Mouse (Mus musculus): Measurements from ENCODE around the gene Nav3.
"Not testable (repeated sequence)": the region's sequence is repeated elsewhere in the genome, so short reads cannot be mapped to it uniquely, and the experiment has no call there.

Nav3 gene

GRCm38 (mm10) chr10:110383506-110384229, 72.3 kb downstream of the Nav3 start:
- in situ Hi-C loops (cut with MboI, MseI): not testable (repeated sequence)

GRCm38 (mm10) chr10:110380792-110381191, 75.2 kb downstream of the Nav3 start:
- in situ Hi-C loops (cut with MboI, MseI): no loop called here

GRCm38 (mm10) chr10:110372724-110373455, 83.1 kb downstream of the Nav3 start:
- in situ Hi-C loops (cut with MboI, MseI): no loop called here

GRCm38 (mm10) chr10:110352148-110352547, 103.9 kb downstream of the Nav3 start:
- in situ Hi-C loops (cut with MboI, MseI): no loop called here

DNA sequence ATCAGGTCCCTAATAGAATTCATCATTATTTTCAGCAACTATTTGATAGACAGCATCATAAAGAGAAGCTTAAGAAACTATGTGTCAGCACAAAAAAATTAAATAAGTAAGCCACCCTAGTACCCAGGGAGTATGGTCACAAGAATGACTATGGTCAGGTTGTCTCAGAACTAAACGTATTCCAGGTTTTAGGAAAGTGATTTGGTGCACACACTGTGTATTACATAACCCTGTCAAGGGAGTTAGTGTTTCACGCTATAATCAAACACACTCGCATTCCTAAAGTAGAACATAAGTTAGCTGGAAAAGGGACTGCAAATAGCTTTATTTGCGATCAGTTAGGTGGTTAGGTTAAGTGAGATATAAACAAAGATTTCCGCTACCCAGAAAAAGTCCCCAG, 126.0 kb downstream of the Nav3 start:
- in situ Hi-C loops (cut with MboI, MseI): no loop called here

- in situ Hi-C loops (cut with MboI, MseI): no loop called here
Measured at GRCm38 (mm10) chr10:110329629-110330028, 126.4 kb downstream of the Nav3 start.

- in situ Hi-C loops (cut with MboI, MseI): no loop called here
Measured at GRCm38 (mm10) chr10:110322082-110322632, 133.8 kb downstream of the Nav3 start.

DNA sequence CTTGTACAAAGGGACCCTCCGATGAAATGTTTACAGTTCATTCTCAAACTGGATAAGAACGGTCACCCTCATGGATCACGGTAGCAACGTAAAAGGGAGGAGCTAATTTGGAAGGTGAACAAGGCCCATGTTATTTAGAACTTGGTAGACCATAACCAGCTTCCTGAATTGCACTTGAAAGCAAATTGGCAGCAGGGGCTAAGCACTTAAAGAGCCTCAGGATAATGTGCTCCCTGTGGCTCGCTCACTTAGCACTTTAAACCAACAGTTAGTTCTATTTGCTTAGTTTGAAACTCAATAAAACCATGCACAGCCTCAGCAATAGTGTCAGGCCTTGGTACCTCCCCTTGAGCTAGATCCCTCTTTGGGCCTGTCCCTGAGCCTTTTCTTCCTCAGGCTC, 138.7 kb downstream of the Nav3 start:
- in situ Hi-C loops (cut with MboI, MseI): no loop called here

- in situ Hi-C loops (cut with MboI, MseI): no loop called here
Measured at GRCm38 (mm10) chr10:110314525-110314924, 141.5 kb downstream of the Nav3 start.

DNA sequence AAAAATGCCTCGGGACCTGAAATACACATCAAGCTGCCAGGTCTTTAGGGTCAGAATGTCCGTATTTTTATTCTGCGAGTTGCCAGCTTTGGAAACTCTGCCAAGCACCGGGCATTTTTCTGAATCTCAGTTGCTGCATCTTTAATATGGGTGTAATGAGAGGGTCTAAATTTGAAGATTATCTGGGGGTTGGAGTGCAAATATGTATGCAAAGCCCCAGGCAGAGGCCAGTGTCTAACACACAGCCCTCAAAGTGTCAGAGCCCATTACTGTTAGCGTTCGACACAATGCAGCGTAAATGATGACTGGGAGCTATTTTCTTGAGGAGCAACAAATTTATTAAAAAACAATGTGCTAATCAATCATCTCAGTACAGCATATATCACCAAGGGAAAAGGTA, 142.0 kb downstream of the Nav3 start:
- in situ Hi-C loops (cut with MboI, MseI): no loop called here

DNA sequence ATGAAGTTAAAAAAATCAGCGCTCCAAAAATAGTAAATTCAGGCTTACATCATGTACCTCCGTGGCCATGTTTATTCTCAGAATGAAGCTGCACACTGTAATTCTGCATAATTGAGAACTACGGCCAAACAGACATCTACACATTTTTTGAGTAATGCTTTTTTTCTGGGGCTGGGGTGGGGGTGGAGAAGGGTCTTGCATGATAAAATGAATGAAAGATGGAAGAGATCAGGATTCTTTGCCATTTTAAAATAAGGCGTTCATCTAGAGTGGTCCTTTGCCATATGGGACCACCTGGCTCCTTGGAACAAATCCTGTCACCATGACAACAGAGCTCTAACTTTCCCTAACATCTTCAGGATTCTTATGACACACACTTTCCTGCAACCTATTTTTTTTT, 146.5 kb downstream of the Nav3 start:
- in situ Hi-C loops (cut with MboI, MseI): no loop called here

- in situ Hi-C loops (cut with MboI, MseI): no loop called here
Measured at GRCm38 (mm10) chr10:110305609-110306008, 150.4 kb downstream of the Nav3 start.

GRCm38 (mm10) chr10:110290016-110290623, 165.9 kb downstream of the Nav3 start:
- in situ Hi-C loops (cut with MboI, MseI): no loop called here

GRCm38 (mm10) chr10:110283879-110284278, 172.1 kb downstream of the Nav3 start:
- in situ Hi-C loops (cut with MboI, MseI): no loop called here

- in situ Hi-C loops (cut with MboI, MseI): no loop called here
Measured at GRCm38 (mm10) chr10:110272818-110273217, 183.2 kb downstream of the Nav3 start.

GRCm38 (mm10) chr10:110270561-110270960, 185.4 kb downstream of the Nav3 start:
- in situ Hi-C loops (cut with MboI, MseI): no loop called here

DNA sequence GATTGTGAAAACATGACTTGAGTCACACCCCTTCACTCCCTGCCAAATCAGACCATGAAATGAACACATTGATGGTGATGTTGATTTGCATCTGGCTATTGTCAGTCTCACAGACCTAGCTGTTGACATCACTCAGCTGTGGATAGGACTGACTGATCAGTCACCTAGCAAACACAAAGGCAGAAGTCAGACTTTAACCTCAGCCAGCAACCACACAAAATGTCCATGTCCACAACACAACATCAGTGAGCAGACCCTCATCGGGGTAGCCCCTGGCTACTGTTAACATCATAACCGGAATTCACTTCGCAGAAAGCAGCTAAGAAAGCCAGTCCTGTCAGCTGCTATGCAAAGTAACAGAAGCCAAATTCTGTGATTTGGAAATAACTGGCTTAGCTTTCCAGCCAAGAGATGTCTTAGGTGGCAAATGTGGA, 213.9 kb downstream of the Nav3 start:
- in situ Hi-C loops (cut with MboI, MseI): no loop called here

DNA sequence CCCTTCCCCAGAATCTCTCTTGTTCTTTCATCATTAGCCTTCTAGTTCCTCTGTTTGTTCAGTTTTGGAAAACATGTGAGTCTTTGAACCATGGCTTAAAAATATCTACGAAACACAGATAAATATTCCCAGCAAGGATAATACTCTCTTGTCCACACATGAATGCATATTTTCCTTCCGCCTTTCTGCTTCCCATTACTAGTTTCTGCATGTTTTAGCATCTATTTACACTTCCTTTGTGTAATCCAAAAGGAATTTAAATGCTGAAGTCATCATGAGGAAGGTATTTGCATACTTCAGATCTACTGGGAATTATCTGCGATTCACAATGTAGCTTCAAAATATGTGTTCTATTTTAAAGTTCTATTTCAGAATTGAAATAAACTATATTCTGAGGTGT, 215.3 kb downstream of the Nav3 start:
- in situ Hi-C loops (cut with MboI, MseI): no loop called here

DNA sequence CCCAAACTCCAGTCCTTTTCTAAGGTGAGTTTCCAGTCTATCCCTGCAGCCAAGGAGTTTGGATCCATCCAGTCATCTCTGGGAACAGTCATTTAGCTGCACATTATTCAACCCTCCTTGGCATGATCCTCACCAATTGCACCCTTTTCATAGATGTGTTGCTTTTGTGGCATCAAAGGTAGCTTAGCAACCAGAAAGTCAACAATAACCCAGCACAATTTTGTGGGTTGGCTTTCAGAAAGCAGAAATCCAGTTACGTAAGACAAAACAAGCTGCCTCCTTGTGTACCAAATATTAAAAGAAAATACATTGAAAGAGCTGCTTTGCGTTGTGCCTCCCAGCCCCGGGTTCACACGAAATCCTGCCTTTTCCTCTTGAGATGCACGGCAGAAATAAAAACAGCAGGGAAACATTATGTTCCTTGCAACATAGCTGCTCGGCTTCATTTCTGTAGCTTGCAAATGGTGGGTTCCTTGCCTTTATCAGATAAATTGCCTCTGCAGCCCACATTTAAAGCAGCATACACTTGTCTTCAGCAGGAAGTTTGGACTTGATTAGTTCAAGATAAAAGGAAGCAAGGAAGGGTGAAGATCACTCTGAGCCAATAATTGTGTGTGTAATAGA, 222.6 kb downstream of the Nav3 start:
- in situ Hi-C loops (cut with MboI, MseI): no loop called here

GRCm38 (mm10) chr10:110206411-110206810, 249.6 kb downstream of the Nav3 start:
- in situ Hi-C loops (cut with MboI, MseI): no loop called here

GRCm38 (mm10) chr10:110204121-110204697, 251.8 kb downstream of the Nav3 start:
- in situ Hi-C loops (cut with MboI, MseI): no loop called here

DNA sequence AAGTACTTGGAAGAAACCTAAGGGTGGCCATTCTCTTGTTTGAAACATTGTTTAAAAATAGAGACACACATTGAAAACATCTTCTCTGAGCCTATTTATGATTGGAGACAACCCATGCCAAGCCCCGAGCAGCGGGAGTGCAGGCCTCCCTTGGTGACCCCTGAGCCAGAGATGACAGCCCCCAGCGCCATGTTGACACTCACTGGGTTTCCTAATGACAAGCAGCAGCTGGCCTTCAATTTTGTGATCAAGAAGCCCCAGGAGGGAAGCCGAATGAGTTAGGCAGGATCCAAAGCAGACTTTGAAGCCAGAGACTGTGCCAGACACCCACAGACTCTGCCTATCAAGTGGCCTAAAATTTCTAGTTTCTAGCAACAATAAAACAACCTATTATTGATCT, 263.1 kb downstream of the Nav3 start:
- in situ Hi-C loops (cut with MboI, MseI): no loop called here
